1 mouse cellular context compared by ENCODE assay signal in the genomic region with DNA sequence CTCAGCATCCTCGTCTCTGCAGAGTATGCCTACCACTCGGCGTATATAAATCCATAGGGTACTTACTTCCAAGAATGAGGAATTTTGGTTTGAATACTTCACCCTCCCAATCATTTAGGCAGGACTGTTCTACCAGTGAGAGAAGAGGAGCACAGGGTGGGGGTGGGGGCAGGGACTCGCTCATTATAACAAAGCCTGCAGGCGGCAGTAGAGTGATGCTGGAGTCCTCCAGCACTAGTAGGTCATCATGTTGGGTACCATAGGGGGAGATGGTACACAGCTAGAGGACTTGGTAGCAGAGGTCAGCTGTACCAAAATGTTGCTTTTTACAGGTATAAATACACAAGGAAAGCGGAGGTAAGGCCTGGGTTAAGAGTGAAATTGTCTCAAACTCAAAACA.
A peak's percentile ranks its signal among the peaks of the same experiment; 100 is the strongest.
TF ChIP-seq lines count a peak whose summit lies in the region.

No protein-coding gene starts in this region.

TF ChIP-seq in MEL, 35 proteins besides CTCF, POLR2A, EP300 and RAD21:
- TF ChIP-seq POLR2AphosphoS5 (IDR thresholded peaks at IDR 0.05; ENCODE audit: borderline replicate concordance, low read depth, low read length) = no peak
- TF ChIP-seq GATA1 (IDR thresholded peaks at IDR 0.05; ENCODE audit: low read depth, low read length) = no peak
- TF ChIP-seq ZMIZ1 (IDR thresholded peaks at IDR 0.05; ENCODE audit: low read depth, low read length) = no peak
- no peak for TF ChIP-seq NRF1 (IDR thresholded peaks at IDR 0.05; ENCODE audit: insufficient read depth, low read depth, low read length, poor library complexity, severe bottlenecking)
- no peak for TF ChIP-seq MAX (IDR thresholded peaks at IDR 0.05; ENCODE audit: low read length)
- TF ChIP-seq ETS1 (IDR thresholded peaks at IDR 0.05; ENCODE audit: low read depth, low read length) = 0 out of 2 replicates have a peak, but pooled peaks have one; percentile 41
- no peak for TF ChIP-seq UBTF (IDR thresholded peaks at IDR 0.05; ENCODE audit: borderline replicate concordance, insufficient read depth, low read depth, low read length)
- TF ChIP-seq MYC (IDR thresholded peaks at IDR 0.05; ENCODE audit: low read depth, low read length) = no peak
- peak; percentile 64 for TF ChIP-seq CHD2 (IDR thresholded peaks at IDR 0.05; ENCODE audit: low read length)
- TF ChIP-seq E2F4 (IDR thresholded peaks at IDR 0.05; ENCODE audit: borderline replicate concordance, low read depth, low read length) = no peak
- no peak for TF ChIP-seq MYB (IDR thresholded peaks at IDR 0.05; ENCODE audit: low read depth, low read length)
- no peak for TF ChIP-seq ELF1 (IDR thresholded peaks at IDR 0.05; ENCODE audit: low read depth, low read length)
- TF ChIP-seq USF2 (IDR thresholded peaks at IDR 0.05; ENCODE audit: borderline replicate concordance in 1 of 2, insufficient read depth in 1 of 2, low read depth in 1 of 2, low read length in 2 of 2) = no peak
- no peak for TF ChIP-seq MXI1 (IDR thresholded peaks at IDR 0.05; ENCODE audit: low read depth, low read length)
- TF ChIP-seq MAFK (IDR thresholded peaks at IDR 0.05; ENCODE audit: borderline replicate concordance, low read depth, low read length) = no peak
- TF ChIP-seq KAT2A (conservative IDR thresholded peaks at IDR 0.05; ENCODE audit: low read depth, low read length) = no peak
- no peak for TF ChIP-seq TBP (IDR thresholded peaks at IDR 0.05; ENCODE audit: low read depth, low read length)
- peak; percentile 51; the same call in 1 of the 2 replicates for TF ChIP-seq SMC3 (IDR thresholded peaks at IDR 0.05; ENCODE audit: low read depth, low read length)
- TF ChIP-seq TAL1 (IDR thresholded peaks at IDR 0.05; ENCODE audit: low read length) = no peak
- no peak for TF ChIP-seq JUND (IDR thresholded peaks at IDR 0.05; ENCODE audit: low read depth, low read length)
- no peak; the same call in 1 of the 2 replicates for TF ChIP-seq RCOR1 (IDR thresholded peaks at IDR 0.05; ENCODE audit: low read depth, low read length)
- TF ChIP-seq NELFE (IDR thresholded peaks at IDR 0.05; ENCODE audit: low read depth, low read length) = no peak
- TF ChIP-seq TCF12 (IDR thresholded peaks at IDR 0.05; ENCODE audit: low read depth, low read length) = no peak
- 0 out of 2 replicates have a peak, but pooled peaks have one; percentile 64 for TF ChIP-seq MAZ (IDR thresholded peaks at IDR 0.05; ENCODE audit: low read depth, low read length)
- TF ChIP-seq GABPA (IDR thresholded peaks at IDR 0.05; ENCODE audit: low read depth, low read length) = no peak
- TF ChIP-seq SIN3A (IDR thresholded peaks at IDR 0.05; ENCODE audit: low read length) = no peak
- no peak for TF ChIP-seq USF1 (IDR thresholded peaks at IDR 0.05; ENCODE audit: low read depth, low read length)
- peak; percentile 29 for TF ChIP-seq ZC3H11A (IDR thresholded peaks at IDR 0.05; ENCODE audit: low read depth, low read length)
- no peak for TF ChIP-seq ZKSCAN1 (IDR thresholded peaks at IDR 0.05; ENCODE audit: low read depth, low read length)
- peak; percentile 17; the same call in 1 of the 2 replicates for TF ChIP-seq POLR2AphosphoS2 (IDR thresholded peaks at IDR 0.05; ENCODE audit: low read length)
- peak; percentile 49; the same call in 1 of the 2 replicates for TF ChIP-seq BHLHE40 (IDR thresholded peaks at IDR 0.05; ENCODE audit: borderline replicate concordance, low read depth, low read length)
- TF ChIP-seq ZNF384 (IDR thresholded peaks at IDR 0.05; ENCODE audit: low read depth, low read length) = no peak
- no peak for TF ChIP-seq MEF2A (IDR thresholded peaks at IDR 0.05; ENCODE audit: extremely low read depth, insufficient replicate concordance, low read depth, low read length, poor library complexity, severe bottlenecking)
- TF ChIP-seq HCFC1 (IDR thresholded peaks at IDR 0.05; ENCODE audit: low read depth, low read length) = no peak
- TF ChIP-seq CHD1 (IDR thresholded peaks at IDR 0.05; ENCODE audit: low read depth, low read length) = no peak
